Mouse (Mus musculus) liver, postnatal 0 days (tissue): ENCODE data around the gene Prnd. TPM values are rescaled to one million over a fixed set of nuclear protein-coding genes. Genes with fewer than 3 reads are reported as not detected.

Experiments
- ATAC-seq: fragments of 200-750 bp; cut with Nextera tagmentation; 2 replicates; pipeline ENCODE4 v1.8.0; 2017; ENCODE audit warnings: mild to moderate bottlenecking, moderate library complexity
- DNase-seq: peaks from one replicate; pipeline ENCODE4 v3.0.0-alpha.2; 2016
- H3K27ac ChIP-seq: fragments of 300-500 bp; sonication (generic); 2 replicates; pipeline ENCODE4 v1.5.1; 2014; ENCODE audit warnings: antibody characterized with exemption, moderate library complexity, mild to moderate bottlenecking, low read depth
- H3K27me3 ChIP-seq: fragments of 300-500 bp; sonication (generic); 2 replicates; pipeline ENCODE4 v1.6.1; 2014; ENCODE audit warnings: low read length, control low read depth, mixed read lengths; ENCODE audit not compliant: insufficient read depth
- H3K36me3 ChIP-seq: fragments of 300-500 bp; sonication (generic); replicated peaks from 2 replicates; pipeline ENCODE4 v1.6.1; 2014; ENCODE audit warnings: mild to moderate bottlenecking, control low read depth, low read length, moderate library complexity, mixed read lengths; ENCODE audit not compliant: insufficient read depth
- H3K4me1 ChIP-seq: fragments of 300-500 bp; sonication (generic); 2 replicates; pipeline ENCODE4 v1.6.1; 2014; ENCODE audit warnings: antibody characterized with exemption, mild to moderate bottlenecking, control low read depth; ENCODE audit not compliant: insufficient read depth
- H3K4me2 ChIP-seq: fragments of 300-500 bp; sonication (generic); 2 replicates; pipeline ENCODE4 v1.6.1; 2014; ENCODE audit warnings: low read depth, mild to moderate bottlenecking, low read length, moderate library complexity, mixed read lengths
- H3K4me3 ChIP-seq: fragments of 300-500 bp; sonication (generic); 2 replicates; pipeline ENCODE4 v1.5.1; 2014; ENCODE audit warnings: low read depth, low read length
- H3K9ac ChIP-seq: fragments of 300-500 bp; sonication (generic); replicated peaks from 2 replicates; pipeline ENCODE4 v1.6.1; 2014; ENCODE audit warnings: mild to moderate bottlenecking, moderate library complexity
- H3K9me3 ChIP-seq: fragments of 300-500 bp; sonication (generic); 2 replicates; pipeline ENCODE4 v1.6.1; 2016; ENCODE audit warnings: mild to moderate bottlenecking, control low read depth, low read length, mixed read lengths
- CTCF ChIP-seq: sonication (generic); IDR thresholded peaks from 2 replicates; pipeline ENCODE4 v1.5.1; 2016; ENCODE audit warnings: antibody characterized with exemption, low read depth
- EP300 ChIP-seq: IDR thresholded peaks from 2 replicates; pipeline ENCODE4 v1.6.1; 2016; ENCODE audit warnings: antibody characterized with exemption, low read depth, mild to moderate bottlenecking
- WGBS: fragments of 180-500 bp; shearing (Covaris S2); extraction: QIAGEN DNeasy Blood & Tissue Kit; methylation state at CpG from one replicate; pipeline ENCODE4 v1.1.7; 2014; ENCODE audit not compliant: insufficient replicate concordance; 5-methylcytosine and 5-hydroxymethylcytosine counted together
- polyA plus RNA-seq: library from polyadenylated mRNA; unstranded; fragments of >200 nt; fragmentation: Nextera tagmentation; extraction: Ambion mirVana; gene quantifications from 2 replicates; pipeline ENCODE4 v1.2.1, GENCODE M21; 2015

Prnd gene
- polyA plus RNA-seq, 1 experiment from 2014 or later = 0.40 TPM

- no peaks in the 10 kb centered on the region for H3K9me3 ChIP-seq
- no peak overlapping the region for H3K9ac ChIP-seq
- no peak overlapping the region for H3K4me3 ChIP-seq
- no peak overlapping the region for H3K27ac ChIP-seq
- H3K4me2 ChIP-seq = no peak overlapping the region
- TF ChIP-seq EP300 (no peak), CTCF (no peak)
- no peaks in the 10 kb centered on the region for H3K36me3 ChIP-seq
- DNase-seq = no peak
- H3K27me3 ChIP-seq = peaks cover 19% of the 10 kb centered on the region
- H3K4me1 ChIP-seq = peaks cover 8% of the 10 kb centered on the region; the same call in 1 of the 2 replicates
- ATAC-seq = no peak
- WGBS = 55% methylated on average over 2 of the region's 2 CpGs
Observed at GRCm38 (mm10) chr2:131952456-131952855, 1.8 kb downstream of the Prnd start.

DNA sequence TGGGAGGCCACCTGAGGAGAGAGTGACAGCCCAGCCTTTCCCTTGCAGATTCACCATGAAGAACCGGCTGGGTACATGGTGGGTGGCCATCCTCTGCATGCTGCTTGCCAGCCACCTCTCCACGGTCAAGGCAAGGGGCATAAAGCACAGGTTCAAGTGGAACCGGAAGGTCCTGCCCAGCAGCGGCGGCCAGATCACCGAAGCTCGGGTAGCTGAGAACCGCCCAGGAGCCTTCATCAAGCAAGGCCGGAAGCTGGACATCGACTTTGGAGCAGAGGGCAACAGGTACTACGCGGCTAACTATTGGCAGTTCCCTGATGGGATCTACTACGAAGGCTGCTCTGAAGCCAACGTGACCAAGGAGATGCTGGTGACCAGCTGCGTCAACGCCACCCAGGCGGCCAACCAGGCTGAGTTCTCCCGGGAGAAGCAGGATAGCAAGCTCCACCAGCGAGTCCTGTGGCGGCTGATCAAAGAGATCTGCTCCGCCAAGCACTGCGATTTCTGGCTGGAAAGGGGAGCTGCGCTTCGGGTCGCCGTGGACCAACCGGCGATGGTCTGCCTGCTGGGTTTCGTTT, 2.4 kb downstream of the Prnd start:
- DNase-seq (no peak), ATAC-seq (peak; percentile 31; the same call in 1 of the 2 replicates)
- H3K4me3 ChIP-seq = no peak overlapping the region
- WGBS = 16% methylated on average over 29 of the region's 29 CpGs
- H3K36me3 ChIP-seq = no peaks in the 10 kb centered on the region
- H3K4me2 ChIP-seq = peak overlapping the region; percentile 40
- TF ChIP-seq EP300 (no peak), CTCF (no peak)
- no peak overlapping the region for H3K9ac ChIP-seq
- no peak overlapping the region for H3K27ac ChIP-seq
- peaks cover 19% of the 10 kb centered on the region for H3K27me3 ChIP-seq
- peaks cover 8% of the 10 kb centered on the region; the same call in 1 of the 2 replicates for H3K4me1 ChIP-seq
- no peaks in the 10 kb centered on the region for H3K9me3 ChIP-seq

DNA sequence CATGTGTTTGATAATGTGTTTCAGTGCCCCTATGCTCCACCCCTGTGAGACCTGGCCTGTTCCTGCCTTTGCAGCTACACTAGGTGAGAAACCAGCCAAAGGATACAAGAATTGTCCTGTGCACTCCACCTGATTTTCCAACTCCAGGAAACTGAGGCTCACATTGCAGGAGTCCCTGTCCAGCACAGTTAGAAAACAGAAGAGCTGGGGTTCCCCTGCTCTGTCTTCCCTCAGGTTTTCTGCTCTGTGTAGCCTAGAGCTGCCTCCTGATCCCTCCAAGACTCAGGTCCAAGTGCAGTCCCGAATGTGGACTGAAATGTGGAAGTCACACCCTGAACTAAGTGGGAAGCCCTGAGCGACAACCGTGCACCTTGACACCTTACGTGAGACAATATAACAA, 3.0 kb downstream of the Prnd start:
- ATAC-seq = no peak
- Histone ChIP-seq H3K4me2 (no peak overlapping the region), H3K27me3 (peaks cover 19% of the 10 kb centered on the region), H3K4me3 (no peak overlapping the region), H3K36me3 (no peaks in the 10 kb centered on the region), H3K4me1 (peaks cover 8% of the 10 kb centered on the region; the same call in 1 of the 2 replicates), H3K9ac (no peak overlapping the region), H3K27ac (no peak overlapping the region), H3K9me3 (no peaks in the 10 kb centered on the region)
- TF ChIP-seq EP300 (no peak), CTCF (no peak)
- WGBS = 71% methylated on average over 4 of the region's 4 CpGs
- DNase-seq = no peak

DNA sequence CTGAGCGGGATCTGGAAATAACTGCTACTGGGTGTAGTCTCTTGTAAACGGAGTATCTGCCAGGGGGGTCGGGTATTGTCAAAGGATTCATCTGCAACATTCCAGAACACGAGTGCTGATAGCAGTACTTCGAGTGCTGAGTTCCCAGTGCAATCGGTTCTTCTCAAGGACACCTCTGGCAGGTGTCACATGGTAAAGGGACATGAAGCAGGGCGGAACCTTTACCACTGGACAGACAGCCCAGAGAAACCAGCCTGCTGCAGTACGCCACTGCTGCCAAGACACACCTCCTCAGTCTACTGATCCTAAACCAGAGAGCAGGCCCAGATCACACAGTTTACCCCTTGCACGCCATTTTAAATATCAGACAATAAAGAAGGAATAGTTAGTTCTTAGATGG, 4.2 kb downstream of the Prnd start:
- Histone ChIP-seq H3K27ac (no peak overlapping the region), H3K4me2 (peak overlapping the region; percentile 68), H3K27me3 (peaks cover 19% of the 10 kb centered on the region), H3K4me1 (peaks cover 8% of the 10 kb centered on the region; the same call in 1 of the 2 replicates), H3K36me3 (no peaks in the 10 kb centered on the region), H3K4me3 (peak overlapping the region; percentile 14; the same call in 1 of the 2 replicates), H3K9me3 (no peaks in the 10 kb centered on the region), H3K9ac (no peak overlapping the region)
- TF ChIP-seq EP300 = no peak
- TF ChIP-seq CTCF = no peak
- DNase-seq = no peak
- 0 out of 2 replicates have a peak, but pooled peaks have one; percentile 44 for ATAC-seq
- 53% methylated on average over 9 of the region's 9 CpGs for WGBS

DNA sequence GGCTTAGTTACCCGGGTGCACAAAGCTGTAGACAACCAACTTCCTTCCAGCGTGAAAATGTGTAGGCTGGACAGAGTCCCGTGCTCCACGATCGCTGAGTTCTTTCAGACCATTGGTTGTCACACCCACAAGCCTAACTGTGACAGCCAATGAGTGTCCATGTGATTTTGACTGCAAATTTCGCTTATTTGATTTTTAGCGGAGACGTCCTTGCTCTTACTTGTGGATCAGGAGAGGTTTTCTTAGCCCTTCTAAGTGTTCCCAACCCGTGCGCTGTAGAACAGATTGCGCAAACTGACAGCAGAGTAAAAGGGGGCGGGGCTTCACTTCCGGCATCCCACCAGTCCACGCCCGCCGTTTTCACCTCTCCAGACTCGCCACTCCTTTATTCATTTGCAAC, 4.6 kb downstream of the Prnd start:
- no peaks in the 10 kb centered on the region for H3K9me3 ChIP-seq
- peak; percentile 34 for DNase-seq
- H3K4me2 ChIP-seq = peak overlapping the region; percentile 68
- no peaks in the 10 kb centered on the region for H3K36me3 ChIP-seq
- TF ChIP-seq CTCF (no peak), EP300 (no peak)
- peaks cover 17% of the 10 kb centered on the region for H3K27me3 ChIP-seq
- H3K9ac ChIP-seq = no peak overlapping the region
- 2% methylated on average over 17 of the region's 17 CpGs for WGBS
- ATAC-seq = 0 out of 2 replicates have a peak, but pooled peaks have one; percentile 25
- H3K4me3 ChIP-seq = peak overlapping the region; percentile 14; the same call in 1 of the 2 replicates
- no peak overlapping the region for H3K27ac ChIP-seq
- peaks cover 8% of the 10 kb centered on the region; the same call in 1 of the 2 replicates for H3K4me1 ChIP-seq

DNA sequence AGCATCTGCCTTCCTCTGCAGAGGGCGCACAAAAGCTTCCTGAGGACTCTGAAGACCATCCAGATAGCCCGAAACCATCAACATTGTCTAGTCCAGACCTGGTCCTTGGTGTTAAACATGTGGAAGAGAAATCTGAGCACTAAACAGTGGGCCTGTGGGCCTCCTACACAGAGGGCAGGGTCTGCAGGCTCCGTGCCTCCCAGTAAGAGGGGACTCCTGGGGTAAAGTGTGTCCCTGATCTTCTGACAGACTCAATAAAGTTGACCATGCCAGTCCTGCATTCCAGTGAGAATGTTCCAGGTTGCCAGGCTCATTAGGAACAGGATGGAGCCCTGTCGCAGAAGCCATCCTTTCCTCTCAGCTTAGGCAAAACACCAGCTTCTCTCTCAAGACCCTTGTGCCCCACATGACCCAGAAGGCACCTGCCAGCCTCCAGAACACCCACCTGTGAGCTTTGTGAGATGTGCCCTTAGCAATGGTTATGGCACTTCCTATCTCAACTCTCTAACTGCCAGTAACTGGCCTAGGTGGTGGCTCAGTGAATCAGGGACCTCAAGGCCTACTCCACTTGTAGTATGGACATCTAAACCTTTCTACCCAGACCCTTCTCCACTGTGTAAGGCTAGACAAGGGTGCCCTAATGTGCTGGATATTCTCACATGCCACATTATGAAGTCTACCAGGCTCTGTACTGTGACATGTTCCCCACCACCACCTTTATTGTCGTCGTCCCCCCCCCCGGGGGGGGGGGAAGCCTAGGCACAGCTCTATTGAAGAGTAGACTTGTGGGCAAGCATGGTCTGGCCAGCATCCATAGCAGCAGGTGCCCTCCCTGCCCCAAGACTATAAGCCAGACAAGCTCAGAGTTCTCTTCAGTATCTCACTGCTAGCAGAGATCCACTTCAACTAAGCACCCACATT, 5.9 kb downstream of the Prnd start:
- TF ChIP-seq EP300 (no peak), CTCF (no peak)
- Histone ChIP-seq H3K9me3 (no peaks in the 10 kb centered on the region), H3K27me3 (peaks cover 14% of the 10 kb centered on the region), H3K36me3 (no peaks in the 10 kb centered on the region), H3K4me3 (no peak overlapping the region), H3K4me2 (no peak overlapping the region), H3K9ac (no peak overlapping the region), H3K4me1 (peaks cover 8% of the 10 kb centered on the region; the same call in 1 of the 2 replicates), H3K27ac (no peak overlapping the region)
- DNase-seq (no peak), ATAC-seq (no peak)
- 79% methylated on average over 7 of the region's 7 CpGs for WGBS
